Mouse (Mus musculus): ENCODE results near the gene Wnt5a.

- TF ChIP-seq EP300 (IDR thresholded peaks at IDR 0.05; ENCODE audit: low read depth) (no peak), CTCF (IDR thresholded peaks at IDR 0.05; ENCODE audit: low read depth) (no peak)
Measured at GRCm38 (mm10) chr14:28470212-28470611, 34.3 kb upstream of the Wnt5a start.
